ENCODE assay signal across 10 mouse cellular contexts in the genomic region with DNA sequence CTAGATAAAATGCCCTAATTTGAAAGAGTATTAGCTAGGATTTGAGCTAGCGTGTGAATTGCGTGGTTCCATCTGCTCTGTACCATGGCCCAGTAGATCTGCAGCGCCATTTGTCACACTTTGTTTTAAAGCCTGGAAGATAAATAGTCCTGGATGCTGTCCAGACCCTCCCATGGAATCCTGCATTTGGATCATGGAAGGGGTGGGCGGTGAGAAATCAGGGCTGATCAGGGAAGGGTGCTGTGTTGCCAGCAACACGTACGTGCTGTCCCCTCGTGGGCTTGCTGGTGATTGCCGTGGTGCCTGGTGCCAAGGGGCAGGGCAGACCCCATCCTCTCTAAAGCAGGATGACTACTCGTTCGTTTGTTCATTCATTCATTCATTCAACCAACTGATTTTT. TPM values are rescaled to one million over a fixed set of nuclear protein-coding genes. Genes with fewer than 3 reads are reported as not detected.
A peak's percentile ranks its signal among the peaks of the same experiment; 100 is the strongest.
DNase-seq lines count a peak whose midpoint lies in the region; ATAC-seq lines count a peak whose summit lies in the region.
"Had no signal": no experiment of that assay in that cellular context is flagged by ENCODE, and none has a peak within 500 bp of the region (broad histone marks: within the 10 kb centered on the region; RNA-seq: fewer than 3 reads in every experiment).

No protein-coding gene starts in this region.

- H3K27ac ChIP-seq in lung, embryonic 16.5 days (ENCODE audit: low read length): no peak overlapping the region; the same call in 1 of the 2 replicates

- H3K9me3 ChIP-seq in lung, embryonic 16.5 days (ENCODE audit: control insufficient read depth, low read length): no peaks in the 10 kb centered on the region
- H3K9me3 ChIP-seq: megakaryocyte, embryonic 14.5 days had no signal

- DNase-seq in kidney, postnatal 10 days: peak; percentile 60
- DNase-seq in kidney, adult 9 months: no peak
- DNase-seq in layer of hippocampus, adult 11-12 months (ENCODE audit: low spot score): peak; percentile 87
- DNase-seq in gastrocnemius, postnatal 10 days: no peak
- no peak for DNase-seq in ovary, postnatal 10 days (ENCODE audit: low spot score)
- DNase-seq in adrenal gland, postnatal 36 days: no peak

- H3K27me3 ChIP-seq in lung, embryonic 16.5 days (ENCODE audit: control insufficient read depth, insufficient read depth, low read depth, low read length): no peaks in the 10 kb centered on the region
- H3K27me3 ChIP-seq: Patski had no signal

- peaks cover 59% of the 10 kb centered on the region for H3K4me1 ChIP-seq in lung, embryonic 16.5 days (replicated peaks; ENCODE audit: control insufficient read depth, insufficient read depth, low read length)
- H3K4me1 ChIP-seq: megakaryocyte, embryonic 14.5 days had no signal

- H3K9ac ChIP-seq in lung, embryonic 16.5 days (ENCODE audit: low read length): no peak overlapping the region

- H3K4me2 ChIP-seq in lung, embryonic 16.5 days (ENCODE audit: low read depth, low read length): 0 out of 2 replicates have a peak overlapping the region, but pooled peaks have one; percentile 19

- no peaks in the 10 kb centered on the region for H3K36me3 ChIP-seq in lung, embryonic 16.5 days (ENCODE audit: control insufficient read depth, insufficient read depth, low read length)

- WGBS in lung, embryonic 16.5 days: 40% methylated on average over 10 of the region's 10 CpGs

- H3K4me3 ChIP-seq in lung, embryonic 16.5 days (ENCODE audit: low read length): no peak overlapping the region
- H3K4me3 ChIP-seq: megakaryocyte, embryonic 14.5 days had no signal

- peak; percentile 50; the same call in 1 of the 2 replicates for ATAC-seq in frontal cortex, adult (ENCODE audit: low TSS enrichment)
- peak; percentile 81 for ATAC-seq in lung, embryonic 16.5 days (ENCODE audit: low read depth)

RNA-seq across cellular contexts. Expression of a gene that starts 28.6 kb away (rescaled TPM):
- 40.5 and 40.6 TPM in 2 replicates for polyA plus RNA-seq in lung, embryonic 16.5 days (2015; fragmentation: Nextera tagmentation; extraction: Ambion mirVana)
- total RNA-seq in gastrocnemius, postnatal 10 days (2021): 10 to 100 TPM; 15.6 to 20.5 TPM
- 1 to 10 TPM; 5.2 to 6.7 TPM for total RNA-seq in adrenal gland, postnatal 36 days (2021)

Comparison
In these comparisons a context has a peak if more than half of its experiments do, and no peak if none do; other contexts are left out.
1. DNase-seq: peak in kidney, postnatal 10 days (single experiment) and layer of hippocampus, adult 11-12 months (single experiment); none in kidney, adult 9 months (single experiment), gastrocnemius, postnatal 10 days (single experiment), ovary, postnatal 10 days (single experiment) and adrenal gland, postnatal 36 days (0 of 2).